Comparison of ENCODE assay signal across 18 mouse cellular contexts in the genomic region with DNA sequence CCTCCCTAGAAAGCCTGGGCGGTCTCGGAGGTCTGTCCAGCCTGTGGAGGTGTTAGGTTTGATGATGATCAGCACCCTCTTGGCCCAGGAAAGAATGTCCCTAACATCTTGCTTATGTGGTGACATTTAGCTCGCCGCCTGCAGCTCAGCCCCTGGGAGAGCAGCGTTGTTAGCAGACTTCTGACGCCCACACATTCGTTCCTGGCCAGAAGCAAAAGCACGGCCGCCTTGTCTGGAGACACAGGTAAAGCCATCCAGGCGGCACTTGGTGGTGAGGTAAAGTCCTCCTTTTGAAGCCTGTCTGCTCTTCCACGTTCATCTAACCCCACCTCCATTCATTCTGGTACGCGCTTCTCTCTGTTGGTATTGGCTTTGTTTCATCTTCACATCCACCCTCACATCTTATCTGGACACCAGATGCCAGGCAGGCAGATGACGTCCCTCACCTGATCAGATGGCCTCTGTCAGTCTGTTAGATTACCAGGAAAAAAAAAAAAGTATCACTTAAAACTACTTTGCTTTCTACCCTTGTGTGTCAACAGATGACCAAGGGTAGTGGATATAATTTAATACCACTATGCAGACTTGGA. TPM values are rescaled to one million over a fixed set of nuclear protein-coding genes. Genes with fewer than 3 reads are reported as not detected.
DNase-seq lines count a peak whose midpoint lies in the region; ATAC-seq lines count a peak whose summit lies in the region.
"Had no signal": no experiment of that assay in that cellular context is flagged by ENCODE, and none has a peak within 500 bp of the region (broad histone marks: within the 10 kb centered on the region; RNA-seq: fewer than 3 reads in every experiment).

No protein-coding gene starts in this region.

- no peaks in the 10 kb centered on the region for H3K4me1 ChIP-seq in heart, embryonic 16.5 days (ENCODE audit: control insufficient read depth, insufficient read depth, low read length)
- no peaks in the 10 kb centered on the region; the same call in 1 of the 2 replicates for H3K4me1 ChIP-seq in forebrain, embryonic 12.5 days
- H3K4me1 ChIP-seq: forebrain, embryonic 13.5 days; hindbrain, embryonic 12.5 days had no signal

- 59% methylated on average over 14 of the region's 14 CpGs for WGBS in heart, embryonic 16.5 days
- WGBS in forebrain, embryonic 12.5 days = 91% methylated on average over 14 of the region's 14 CpGs

- H3K36me3 ChIP-seq in heart, embryonic 16.5 days (ENCODE audit: control insufficient read depth, insufficient read depth) = no peaks in the 10 kb centered on the region
- H3K36me3 ChIP-seq in forebrain, embryonic 12.5 days (replicated peaks) = no peaks in the 10 kb centered on the region
- H3K36me3 ChIP-seq: hindbrain, embryonic 12.5 days; limb, embryonic 12.5 days had no signal

- H3K9ac ChIP-seq in heart, embryonic 16.5 days (ENCODE audit: low read length) = no peak overlapping the region
- no peak overlapping the region for H3K9ac ChIP-seq in forebrain, embryonic 12.5 days
- H3K9ac ChIP-seq: forebrain, embryonic 13.5 days; hindbrain, embryonic 12.5 days; limb, embryonic 12.5 days had no signal

- DNase-seq in heart, adult 18-20 months = no peak
- DNase-seq in right cerebral cortex, adult 2 months (ENCODE audit: low spot score in 2 of 2) = peak; percentile 37 to 39
- DNase-seq in right cerebral cortex, postnatal 10 days (ENCODE audit: low spot score in 2 of 2) = no peak
- DNase-seq in adrenal gland, adult 2 months = no peak
- DNase-seq: cerebellum, adult 9-10 months; gastrocnemius, postnatal 14 days; heart, postnatal 14 days; lung, adult 18-20 months; lung, postnatal 14 days; spleen, adult 18-20 months had no signal

- H3K9me3 ChIP-seq in heart, embryonic 16.5 days (replicated peaks; ENCODE audit: control insufficient read depth, low read length) = no peaks in the 10 kb centered on the region
- H3K9me3 ChIP-seq in forebrain, embryonic 12.5 days = no peaks in the 10 kb centered on the region
- H3K9me3 ChIP-seq: forebrain, embryonic 13.5 days; hindbrain, embryonic 12.5 days; limb, embryonic 12.5 days had no signal

- no peaks in the 10 kb centered on the region for H3K27me3 ChIP-seq in heart, embryonic 16.5 days (ENCODE audit: control insufficient read depth, insufficient read depth, low read length)
- no peaks in the 10 kb centered on the region; the same call in 1 of the 2 replicates for H3K27me3 ChIP-seq in forebrain, embryonic 12.5 days
- H3K27me3 ChIP-seq: forebrain, embryonic 13.5 days; hindbrain, embryonic 12.5 days; limb, embryonic 12.5 days had no signal

- H3K4me3 ChIP-seq in heart, embryonic 16.5 days (ENCODE audit: low read length) = no peak overlapping the region
- no peak overlapping the region for H3K4me3 ChIP-seq in forebrain, embryonic 12.5 days (replicated peaks)
- H3K4me3 ChIP-seq: forebrain, embryonic 13.5 days; hindbrain, embryonic 12.5 days; limb, embryonic 12.5 days had no signal

- no peak for ATAC-seq in heart, embryonic 16.5 days (replicated peaks; ENCODE audit: extremely low read depth, insufficient read depth, low FRiP score)
- ATAC-seq in megakaryocyte progenitor cell, adult 5-6 weeks (replicated peaks; ENCODE audit: poor library complexity) = peak; percentile 64; the same call in 1 of the 2 replicates
- no peak for ATAC-seq in forebrain, embryonic 12.5 days (ENCODE audit: low FRiP score)
- ATAC-seq: forebrain, embryonic 13.5 days; inflammation-experienced regulatory T-cells, adult 6 months; midbrain, embryonic 16.5 days had no signal

- H3K27ac ChIP-seq in heart, embryonic 16.5 days (ENCODE audit: low read length) = peak overlapping the region; percentile 24; the same call in 1 of the 2 replicates
- H3K27ac ChIP-seq in forebrain, embryonic 12.5 days = no peak overlapping the region
- H3K27ac ChIP-seq: forebrain, embryonic 13.5 days; hindbrain, embryonic 12.5 days; limb, embryonic 12.5 days had no signal

- H3K4me2 ChIP-seq in heart, embryonic 16.5 days (ENCODE audit: low read depth, low read length) = peak overlapping the region; percentile 2
- H3K4me2 ChIP-seq in forebrain, embryonic 12.5 days = no peak overlapping the region
- H3K4me2 ChIP-seq: forebrain, embryonic 13.5 days; hindbrain, embryonic 12.5 days; limb, embryonic 12.5 days had no signal

RNA-seq across cellular contexts. Expression of gene Bclaf1, which starts 55.1 kb away (rescaled TPM):
- polyA plus RNA-seq in heart, embryonic 16.5 days (2015; fragmentation: Nextera tagmentation; extraction: Ambion mirVana) = 76.5 and 81.8 TPM in 2 replicates
- total RNA-seq in heart, adult 18-20 months (2021) = 10 to 100 TPM; 38.5 to 55.4 TPM
- total RNA-seq in megakaryocyte progenitor cell, adult 5-6 weeks (2015) = 185 and 245 TPM in 2 replicates
- total RNA-seq in megakaryocyte progenitor cell, adult 5-6 weeks (2017) = 401 and 633 TPM in 2 replicates
- 178 and 187 TPM in 2 replicates for polyA plus RNA-seq in forebrain, embryonic 12.5 days (2016; fragmentation: Nextera tagmentation; extraction: Ambion mirVana)
- total RNA-seq in adrenal gland, adult 2 months (2021) = 100 to 1,000 TPM in 1 of 2 experiments, 10 to 100 TPM in 1; 80.7 to 129 TPM
- 4.2 and 6.4 TPM in 2 replicates for polyA plus RNA-seq in adrenal gland, adult 2 months (2012; rRNA removed)

Comparison
In these comparisons a context has a peak if more than half of its experiments do, and no peak if none do; other contexts are left out.
1. DNase-seq: peak in right cerebral cortex, adult 2 months (2 of 2); none in heart, adult 18-20 months (0 of 2), right cerebral cortex, postnatal 10 days (0 of 2) and adrenal gland, adult 2 months (single experiment).